Mouse (Mus musculus) naive thymus-derived CD4-positive, alpha-beta T cell, adult 5 months (primary cell): ENCODE results near the gene Nrros. TPM values are rescaled to one million over a fixed set of nuclear protein-coding genes. Genes with fewer than 3 reads are reported as not detected.

ENCODE experiments used
- polyA plus RNA-seq: library from polyadenylated mRNA; unstranded; fragments of 100-300 nt; shearing (Covaris generic); gene quantifications from one replicate; pipeline ENCODE4 v1.2.1, GENCODE M21; 2017

The Nrros gene
- 43.1 TPM for polyA plus RNA-seq

DNA sequence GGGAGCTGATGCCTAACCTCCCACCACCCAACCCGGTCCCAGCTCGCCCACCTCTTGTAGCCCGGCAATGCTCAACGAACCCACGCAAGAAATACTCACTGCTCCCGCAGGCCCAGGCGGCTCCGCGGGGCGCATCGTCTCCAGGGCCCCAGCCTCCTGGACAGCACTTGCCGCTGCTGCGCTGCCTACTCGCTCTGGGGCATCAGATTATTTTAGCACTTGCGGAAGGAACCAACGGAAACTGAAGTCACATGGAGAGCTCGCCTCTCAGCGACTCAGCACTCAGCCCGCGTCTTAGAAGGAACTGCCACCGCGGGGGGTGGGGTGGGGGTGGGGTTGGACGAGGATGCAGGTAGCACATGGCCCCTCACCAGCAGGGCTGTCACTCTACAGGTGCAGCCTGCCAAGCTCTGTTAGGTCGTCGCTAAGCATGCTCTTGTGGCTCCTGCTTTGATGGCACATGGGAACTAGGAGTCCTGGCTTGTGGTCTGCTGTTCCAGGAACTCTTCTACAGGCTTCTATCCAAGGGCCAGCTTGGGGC, at the start of gene Nrros:
TSS of gene Nrros (minus strand) at position 314 of the 541 bp plus-strand sequence.

DNA sequence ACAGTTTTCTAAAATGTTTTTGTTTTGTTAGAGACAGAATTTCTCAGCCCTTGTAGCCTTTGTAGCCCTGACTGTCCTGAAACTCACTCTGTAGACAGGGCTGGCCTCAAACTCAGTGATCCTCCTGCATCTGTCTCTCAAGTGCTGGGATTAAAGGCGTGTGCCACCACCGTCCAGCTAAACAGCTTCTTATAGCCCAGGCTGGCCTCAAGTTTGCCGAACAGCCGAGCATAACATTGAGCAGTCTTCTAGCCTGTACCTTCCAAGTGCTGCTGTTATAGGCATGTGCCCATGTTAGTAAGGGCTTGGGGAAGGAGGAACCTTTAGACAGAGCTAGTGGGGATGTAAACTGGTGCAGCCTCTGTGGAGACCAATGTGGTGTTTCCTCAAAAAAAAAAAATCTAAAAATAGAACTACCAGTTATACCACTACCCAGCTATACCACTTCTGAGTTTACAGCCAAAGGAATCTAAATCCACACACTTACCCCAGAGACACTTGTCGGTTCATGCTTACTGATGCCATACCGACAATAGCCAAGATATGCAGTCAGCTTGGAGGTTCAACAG, 14.0 kb upstream of the Nrros start, which contains the start of gene Bex6:
TSS of gene Bex6 (plus strand) at position 491 of the 569 bp plus-strand sequence.

GRCm38 (mm10) chr16:32099638-32100150, 65.7 kb downstream of the Nrros start, which contains the start of the genes Pigx and Cep19:
Pigx (minus strand) TSS chr16:32099740.
Cep19 (plus strand) TSS chr16:32099800.

Other genes starting within 250 kb of the Nrros start
- 0.30 TPM for gene Pigz, start 231.7 kb downstream of the Nrros start, polyA plus RNA-seq
- gene 0610012G03Rik, start 217.1 kb downstream of the Nrros start, polyA plus RNA-seq, result 24.7 TPM
- 15.4 TPM for gene Ncbp2, start 217.1 kb downstream of the Nrros start, polyA plus RNA-seq
- 23.2 TPM for gene Senp5, start 162.3 kb downstream of the Nrros start, polyA plus RNA-seq
- 154 TPM for gene Pak2, start 86.3 kb downstream of the Nrros start, polyA plus RNA-seq
- gene Pigx, start 65.9 kb downstream of the Nrros start, polyA plus RNA-seq, result 71.9 TPM
- 3.3 TPM for gene Cep19, start 65.8 kb downstream of the Nrros start, polyA plus RNA-seq
- not detected for gene Bex6, start 14.2 kb upstream of the Nrros start, polyA plus RNA-seq
- gene Fbxo45, start 81.6 kb upstream of the Nrros start, polyA plus RNA-seq, result 11.6 TPM
- gene Wdr53, start 81.6 kb upstream of the Nrros start, polyA plus RNA-seq, result 10.5 TPM
- gene Smco1, start 105.9 kb upstream of the Nrros start, polyA plus RNA-seq, result not detected
- 23.1 TPM for gene Rnf168, start 111.9 kb upstream of the Nrros start, polyA plus RNA-seq
- 56.0 TPM for gene Ubxn7, start 166.7 kb upstream of the Nrros start, polyA plus RNA-seq
- gene Tm4sf19, start 234.9 kb upstream of the Nrros start, polyA plus RNA-seq, result not detected